Mouse (Mus musculus) liver, embryonic 14.5 days (tissue): ENCODE results near the gene Trit1. TPM values are rescaled to one million over a fixed set of nuclear protein-coding genes. Genes with fewer than 3 reads are reported as not detected.

ENCODE experiments used
- ATAC-seq: fragments of 200-750 bp; cut with Nextera tagmentation; 2 replicates; pipeline ENCODE4 v1.8.0; 2017; ENCODE audit warnings: moderate number of reproducible peaks, mild to moderate bottlenecking, moderate library complexity; ENCODE audit not compliant: insufficient read depth
- DNase-seq, 3 experiments: peaks; one replicate each; pipeline ENCODE4 v3.0.0-alpha.2; 2012 to 2013; ENCODE audit warnings: low read depth in 3 of 3, low spot score in 3 of 3
- H3K27ac ChIP-seq: fragments of 300-500 bp; sonication (generic); 2 replicates; pipeline ENCODE4 v1.5.1; 2014; ENCODE audit warnings: moderate library complexity, mild to moderate bottlenecking, control low read depth, inconsistent platforms
- H3K27me3 ChIP-seq: fragments of 300-500 bp; sonication (generic); 2 replicates; pipeline ENCODE4 v1.6.1; 2014; ENCODE audit warnings: mild to moderate bottlenecking, low read length, moderate library complexity; ENCODE audit not compliant: control insufficient read depth, insufficient read depth
- H3K36me3 ChIP-seq: fragments of 300-500 bp; sonication (generic); replicated peaks from 2 replicates; pipeline ENCODE4 v1.6.1; 2014; ENCODE audit warnings: low read depth; ENCODE audit not compliant: control insufficient read depth, insufficient read depth
- H3K4me1 ChIP-seq, 2 experiments: fragments of 200-500 bp in 1 of 2; fragments of 300-500 bp in 1 of 2; sonication (generic) in 1 of 2; replicated peaks; 2 replicates each; pipeline ENCODE4 v1.6.1; 2012 to 2014; ENCODE audit warnings: antibody characterized with exemption in 1 of 2, inconsistent platforms in 1 of 2, low read length in 1 of 2; ENCODE audit not compliant: control insufficient read depth in 2 of 2, insufficient read depth in 2 of 2
- H3K4me2 ChIP-seq: fragments of 300-500 bp; sonication (generic); 2 replicates; pipeline ENCODE4 v1.6.1; 2014; ENCODE audit warnings: low read depth, mild to moderate bottlenecking, control low read depth, moderate library complexity
- H3K4me3 ChIP-seq, 2 experiments: fragments of 200-500 bp in 1 of 2; fragments of 300-500 bp in 1 of 2; sonication (generic) in 1 of 2; 2 replicates each; pipeline ENCODE4 v1.5.1; 2012 to 2014; ENCODE audit warnings: low read depth in 2 of 2, low read length in 2 of 2, mild to moderate bottlenecking in 2 of 2, control low read depth in 1 of 2, inconsistent platforms in 1 of 2, moderate library complexity in 1 of 2; ENCODE audit not compliant: insufficient read depth in 1 of 2
- H3K9ac ChIP-seq: fragments of 300-500 bp; sonication (generic); replicated peaks from 2 replicates; pipeline ENCODE4 v1.6.1; 2014; ENCODE audit warnings: mild to moderate bottlenecking, control low read depth, moderate library complexity
- H3K9me3 ChIP-seq: fragments of 300-500 bp; sonication (generic); 2 replicates; pipeline ENCODE4 v1.6.1; 2016; ENCODE audit warnings: low read length, mixed read lengths; ENCODE audit not compliant: control insufficient read depth
- CTCF ChIP-seq: IDR thresholded peaks from 2 replicates; pipeline ENCODE4 v1.5.1; 2016; ENCODE audit warnings: antibody characterized with exemption, low read depth, control low read depth
- EP300 ChIP-seq: IDR thresholded peaks from 2 replicates; pipeline ENCODE4 v1.6.1; 2016; ENCODE audit warnings: antibody characterized with exemption, low read depth
- WGBS: fragments of 180-500 bp; shearing (Covaris S2); extraction: QIAGEN DNeasy Blood & Tissue Kit; methylation state at CpG from one replicate; pipeline ENCODE4 v1.1.7; 2014; ENCODE audit not compliant: insufficient replicate concordance; 5-methylcytosine and 5-hydroxymethylcytosine counted together
- polyA plus RNA-seq, 2 experiments: library from polyadenylated mRNA; depleted of rRNA in 1 of 2; stranded (reverse) in 1 of 2; unstranded in 1 of 2; fragments of >200 nt; fragmentation: Nextera tagmentation in 1 of 2; extraction: Ambion mirVana in 1 of 2; gene quantifications; 2 replicates each; pipeline versions ENCODE4 v1.2.1 to v1.2.3; 2012 to 2014

Trit1 gene
- polyA plus RNA-seq, 2 experiments = 3.7 to 5.2 TPM

DNA sequence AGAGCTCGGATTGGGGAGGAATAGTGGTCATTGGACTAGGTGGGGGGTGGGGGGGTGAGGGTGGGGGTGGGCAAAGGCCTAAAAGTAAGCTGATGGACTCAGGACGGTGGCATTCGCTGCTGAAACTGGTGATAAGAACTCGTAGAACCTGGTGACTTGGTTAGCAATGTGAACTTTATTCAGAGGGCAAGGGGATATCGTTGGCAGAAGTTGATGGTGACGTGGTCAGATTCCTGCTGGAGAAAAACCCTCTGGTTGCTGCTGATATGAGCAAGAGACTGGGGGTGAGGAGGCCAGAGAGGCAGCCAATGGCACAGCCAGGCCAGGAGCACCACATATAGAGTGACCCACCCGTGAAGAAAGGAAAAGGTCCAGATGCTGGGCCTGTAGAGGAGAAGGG is 35.2 kb upstream of the Trit1 start:
- H3K4me3 ChIP-seq = no peak overlapping the region
- H3K4me2 ChIP-seq = no peak overlapping the region
- no peak overlapping the region for H3K27ac ChIP-seq
- H3K9ac ChIP-seq = no peak overlapping the region
- DNase-seq = no peak
- H3K27me3 ChIP-seq = peaks cover 8% of the 10 kb centered on the region; the same call in 1 of the 2 replicates
- 24% methylated on average over 7 of the region's 7 CpGs for WGBS
- no peaks in the 10 kb centered on the region for H3K36me3 ChIP-seq
- TF ChIP-seq CTCF = no peak
- TF ChIP-seq EP300 = no peak
- no peak for ATAC-seq
- no peaks in the 10 kb centered on the region; a peak in 1 of 4 replicates for H3K4me1 ChIP-seq
- no peaks in the 10 kb centered on the region for H3K9me3 ChIP-seq

DNA sequence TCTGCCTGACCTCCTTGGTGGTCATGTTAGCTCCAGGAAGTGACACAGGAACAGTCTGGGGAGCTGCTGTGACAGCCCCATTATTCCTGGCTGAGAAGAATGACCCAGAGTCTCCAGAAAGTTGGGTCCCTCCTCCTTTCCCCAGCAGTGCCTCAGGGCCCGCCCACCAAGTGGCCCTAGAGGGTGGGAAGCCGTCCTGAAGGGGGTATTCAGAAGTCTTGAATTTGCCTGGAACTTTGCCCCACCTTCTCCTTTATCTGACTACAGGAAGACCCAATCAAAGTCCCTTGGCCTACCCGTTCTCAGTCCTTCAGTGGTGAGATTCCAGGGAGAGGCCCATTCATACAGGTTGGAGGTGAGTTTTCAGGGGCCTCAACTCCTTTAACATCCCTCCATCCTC is 34.5 kb upstream of the Trit1 start:
- no peak for TF ChIP-seq CTCF
- no peak for TF ChIP-seq EP300
- no peak overlapping the region for H3K4me3 ChIP-seq
- no peaks in the 10 kb centered on the region for H3K36me3 ChIP-seq
- no peak overlapping the region for H3K4me2 ChIP-seq
- no peaks in the 10 kb centered on the region for H3K9me3 ChIP-seq
- H3K4me1 ChIP-seq = no peaks in the 10 kb centered on the region; a peak in 1 of 4 replicates
- ATAC-seq (no peak), DNase-seq (no peak)
- H3K27me3 ChIP-seq = peaks cover 8% of the 10 kb centered on the region; the same call in 1 of the 2 replicates
- H3K9ac ChIP-seq = no peak overlapping the region
- H3K27ac ChIP-seq = no peak overlapping the region
- 24% methylated on average over 3 of the region's 3 CpGs for WGBS

DNA sequence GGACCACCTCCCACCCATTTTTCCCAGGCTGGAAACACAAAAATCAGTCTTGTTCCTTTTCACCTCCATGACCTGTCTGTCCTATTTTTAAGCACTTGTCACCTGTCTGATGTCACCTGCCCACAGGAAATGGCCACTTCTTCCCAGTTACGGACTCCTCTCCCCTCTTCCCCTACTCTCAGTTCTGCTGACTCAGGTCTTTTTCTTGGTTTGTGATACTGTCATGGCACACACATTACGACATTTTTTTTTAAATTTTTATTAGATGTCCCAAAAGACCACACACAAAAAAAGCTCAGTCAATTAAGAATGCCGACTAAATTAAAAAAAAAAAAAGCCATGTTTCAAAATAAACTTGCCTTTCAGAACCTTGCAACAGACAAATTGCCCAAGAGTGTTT is 33.9 kb upstream of the Trit1 start:
- Histone ChIP-seq H3K27me3 (peaks cover 8% of the 10 kb centered on the region; the same call in 1 of the 2 replicates), H3K27ac (no peak overlapping the region)
- WGBS = 53% methylated on average over 3 of the region's 3 CpGs

DNA sequence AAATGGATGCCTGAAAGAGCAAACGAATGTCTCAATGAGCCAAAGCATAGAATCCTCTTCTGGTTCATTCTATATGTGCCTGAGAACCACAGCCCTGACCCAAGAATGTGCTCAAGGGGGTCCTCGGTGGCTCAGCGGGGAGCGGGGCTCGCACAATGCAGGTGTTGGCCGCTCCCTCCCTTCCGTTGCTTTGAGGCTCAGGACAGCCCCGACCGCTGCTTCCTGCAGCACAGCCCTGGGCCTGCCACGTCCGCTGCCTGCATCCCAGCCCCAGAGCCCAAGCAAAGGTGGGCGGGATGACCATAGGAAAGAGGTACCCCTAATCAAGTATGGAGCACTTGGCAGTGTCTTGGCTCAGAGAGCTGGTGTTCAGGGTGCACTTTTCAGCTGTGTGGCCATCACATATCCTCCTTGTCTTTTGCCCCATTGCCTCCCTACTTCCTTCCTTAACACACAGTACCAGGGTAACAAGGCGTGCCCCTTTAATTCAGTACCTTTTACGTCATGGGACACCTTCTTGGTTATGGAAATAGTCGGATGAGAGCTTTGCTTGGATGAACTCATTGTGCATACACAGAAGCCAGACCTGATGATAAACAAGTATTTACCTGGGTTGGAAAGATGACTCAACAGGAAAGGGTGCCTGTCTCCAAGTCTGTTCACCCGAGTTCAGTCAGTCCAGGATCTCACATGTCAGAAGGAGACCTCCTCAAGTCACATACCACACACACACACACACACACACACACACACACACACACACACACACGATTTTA is 32.7 kb upstream of the Trit1 start:
- no peaks in the 10 kb centered on the region for H3K36me3 ChIP-seq
- no peak for TF ChIP-seq EP300
- TF ChIP-seq CTCF = no peak
- no peak overlapping the region for H3K4me2 ChIP-seq
- no peaks in the 10 kb centered on the region; a peak in 1 of 4 replicates for H3K4me1 ChIP-seq
- no peak overlapping the region for H3K4me3 ChIP-seq
- H3K27ac ChIP-seq = no peak overlapping the region
- DNase-seq (no peak), ATAC-seq (no peak)
- H3K9ac ChIP-seq = no peak overlapping the region
- H3K27me3 ChIP-seq = peaks cover 8% of the 10 kb centered on the region; the same call in 1 of the 2 replicates
- 15% methylated on average over 17 of the region's 17 CpGs for WGBS
- no peaks in the 10 kb centered on the region for H3K9me3 ChIP-seq

More for the DNA sequence above, 33.9 kb upstream of the Trit1 start:
- DNase-seq (no peak), ATAC-seq (no peak)
- no peak overlapping the region for H3K9ac ChIP-seq
- no peak for TF ChIP-seq EP300
- no peak for TF ChIP-seq CTCF
- H3K4me3 ChIP-seq = no peak overlapping the region
- no peak overlapping the region for H3K4me2 ChIP-seq
- H3K36me3 ChIP-seq = no peaks in the 10 kb centered on the region
- no peaks in the 10 kb centered on the region for H3K9me3 ChIP-seq
- no peaks in the 10 kb centered on the region; a peak in 1 of 4 replicates for H3K4me1 ChIP-seq

DNA sequence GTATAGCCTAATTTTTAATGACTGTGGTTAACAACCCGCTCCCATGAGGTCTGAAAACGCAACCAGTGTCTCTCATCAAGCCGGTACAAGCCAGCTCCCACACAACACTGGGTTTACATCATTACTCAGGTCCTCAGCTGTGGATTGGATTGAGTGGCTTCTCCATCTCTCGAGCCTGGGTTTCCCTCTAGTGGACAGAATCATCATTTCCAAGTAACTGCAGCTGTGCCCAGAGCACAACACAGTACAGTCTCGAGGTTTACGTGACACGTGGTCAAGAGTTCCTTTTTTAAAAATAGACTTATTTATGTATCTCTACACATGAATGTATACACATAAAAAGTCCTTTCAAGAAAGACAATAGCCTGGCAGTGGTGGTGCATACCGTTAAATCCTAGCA is 31.3 kb upstream of the Trit1 start:
- no peak for DNase-seq
- peak; percentile 52 for ATAC-seq
- TF ChIP-seq EP300 (no peak), CTCF (peak; percentile 65)
- H3K4me2 ChIP-seq = no peak overlapping the region
- H3K27me3 ChIP-seq = peaks cover 8% of the 10 kb centered on the region; the same call in 1 of the 2 replicates
- H3K9ac ChIP-seq = no peak overlapping the region
- 20% methylated on average over 8 of the region's 8 CpGs for WGBS
- H3K4me1 ChIP-seq = no peaks in the 10 kb centered on the region; a peak in 1 of 4 replicates
- no peaks in the 10 kb centered on the region for H3K9me3 ChIP-seq
- no peak overlapping the region for H3K27ac ChIP-seq
- no peaks in the 10 kb centered on the region for H3K36me3 ChIP-seq
- no peak overlapping the region for H3K4me3 ChIP-seq
